Mouse (Mus musculus) bone marrow, adult 2 months (tissue): ENCODE data around the gene Olfr556. TPM values are rescaled to one million over a fixed set of nuclear protein-coding genes. Genes with fewer than 3 reads are reported as not detected.
A peak's percentile ranks its signal among the peaks of the same experiment; 100 is the strongest.

Source experiments
- H3K27ac ChIP-seq: fragments of 200-500 bp; 2 replicates; pipeline ENCODE4 v1.5.1; 2012; ENCODE audit warnings: low read depth, mild to moderate bottlenecking, control low read depth, inconsistent platforms, low read length; ENCODE audit not compliant: control insufficient read depth, poor library complexity, insufficient read depth
- H3K4me1 ChIP-seq: fragments of 200-500 bp; 2 replicates; pipeline ENCODE4 v1.6.1; 2011; ENCODE audit warnings: low read length; ENCODE audit not compliant: control insufficient read depth, insufficient read depth
- H3K4me3 ChIP-seq: fragments of 200-500 bp; replicated peaks from 2 replicates; pipeline ENCODE3; 2011; ENCODE audit warnings: mild to moderate bottlenecking, low read depth, low read length, control low read depth; ENCODE audit not compliant: control insufficient read depth
- CTCF ChIP-seq: fragments of 200-500 bp; IDR thresholded peaks from 2 replicates; pipeline ENCODE4 v1.5.1; 2011; ENCODE audit warnings: low read length, control low read depth; ENCODE audit not compliant: control insufficient read depth, insufficient read depth
- POLR2A ChIP-seq: fragments of 200-500 bp; IDR thresholded peaks from 2 replicates; pipeline ENCODE4 v1.6.1; 2011; ENCODE audit warnings: low read depth, mild to moderate bottlenecking, control low read depth, low read length, borderline replicate concordance; ENCODE audit not compliant: control insufficient read depth
- WGBS: fragments of 180-500 bp; shearing (Covaris S2); methylation state at CpG from one replicate; pipeline ENCODE4 v1.1.7; 2018; 5-methylcytosine and 5-hydroxymethylcytosine counted together
- polyA plus RNA-seq: library from polyadenylated mRNA; stranded (reverse); fragments of >200 nt; gene quantifications from 2 replicates; pipeline ENCODE4 v1.2.4, GENCODE M21; 2011; ENCODE audit warnings: low replicate concordance; ENCODE audit not compliant: missing spikeins, insufficient read depth, insufficient read length

Olfr556 gene
- polyA plus RNA-seq, 1 experiment: not detected

- H3K27ac ChIP-seq: no peak overlapping the region
- WGBS: 34% methylated on average over 2 of the region's 2 CpGs
- TF ChIP-seq CTCF: no peak
- TF ChIP-seq POLR2A: no peak
- H3K4me1 ChIP-seq: no peaks in the 10 kb centered on the region
- no peak overlapping the region for H3K4me3 ChIP-seq
Measured at GRCm38 (mm10) chr7:102676225-102676624, 11.5 kb downstream of the Olfr556 start.

DNA sequence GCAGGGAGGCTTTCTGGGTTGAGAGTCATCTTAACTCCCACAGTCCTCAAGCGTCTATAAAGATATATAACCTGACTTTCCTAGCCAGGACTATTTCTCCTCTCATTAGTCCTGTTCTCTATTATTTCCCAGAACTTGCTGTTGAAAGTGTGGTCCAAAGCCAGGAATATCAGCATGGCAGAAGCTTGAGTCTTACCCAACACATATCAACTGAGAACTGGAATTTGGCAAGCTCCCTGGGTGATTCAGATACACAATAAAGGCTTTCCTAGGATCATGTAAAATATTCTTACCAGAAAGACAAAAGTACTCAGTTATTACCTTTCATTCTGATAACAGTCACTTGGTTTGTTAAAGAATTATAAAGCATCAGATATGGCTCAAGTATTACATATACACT is 17.2 kb downstream of the Olfr556 start:
- no peak for TF ChIP-seq POLR2A
- TF ChIP-seq CTCF: no peak
- WGBS: 89% methylated on average over 1 of the region's 1 CpGs

DNA sequence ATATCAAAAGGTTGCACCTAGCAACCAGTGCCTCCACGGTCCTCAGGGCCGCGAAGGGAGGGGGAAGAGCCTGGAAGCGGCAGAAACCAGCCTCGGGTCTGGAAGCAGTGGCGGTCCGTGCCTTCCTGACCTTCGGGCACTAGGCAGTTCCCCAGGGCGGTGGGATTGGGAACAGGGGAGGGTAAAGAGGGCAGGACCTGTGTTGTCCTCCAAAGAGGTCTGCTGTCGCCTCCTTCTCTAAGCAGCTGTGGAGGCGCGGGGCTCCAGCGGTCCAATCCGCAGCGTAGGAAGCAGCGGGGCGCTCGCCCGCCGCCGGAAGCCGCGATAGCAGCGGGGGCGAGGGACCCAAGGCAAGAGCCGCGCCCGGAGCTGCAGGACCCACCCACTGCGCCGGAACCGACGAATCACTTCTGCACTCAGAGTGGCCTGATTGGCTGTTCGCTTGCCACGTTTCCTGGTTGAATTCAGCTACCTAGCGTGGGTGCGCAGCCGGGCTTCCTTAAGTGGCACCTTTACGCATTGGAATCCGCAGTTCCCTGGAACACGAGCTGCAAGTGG is 22.3 kb downstream of the Olfr556 start, which contains the start of gene Trim68:
Gene Trim68 (minus strand): TSS at position 384 of the 558 bp plus-strand sequence.
- peak within 1 kb of the TSS; percentile 49 for H3K27ac ChIP-seq
- no peaks in the 10 kb centered on the region for H3K4me1 ChIP-seq
- peak within 1 kb of the TSS; percentile 78 for H3K4me3 ChIP-seq
- peak; percentile 41; the same call in 1 of the 2 replicates for TF ChIP-seq POLR2A
- no peak for TF ChIP-seq CTCF
- under 1% methylated on average over 40 of the region's 40 CpGs for WGBS

More for the DNA sequence above, 17.2 kb downstream of the Olfr556 start:
- no peak overlapping the region for H3K27ac ChIP-seq
- H3K4me3 ChIP-seq: no peak overlapping the region
- no peaks in the 10 kb centered on the region for H3K4me1 ChIP-seq

DNA sequence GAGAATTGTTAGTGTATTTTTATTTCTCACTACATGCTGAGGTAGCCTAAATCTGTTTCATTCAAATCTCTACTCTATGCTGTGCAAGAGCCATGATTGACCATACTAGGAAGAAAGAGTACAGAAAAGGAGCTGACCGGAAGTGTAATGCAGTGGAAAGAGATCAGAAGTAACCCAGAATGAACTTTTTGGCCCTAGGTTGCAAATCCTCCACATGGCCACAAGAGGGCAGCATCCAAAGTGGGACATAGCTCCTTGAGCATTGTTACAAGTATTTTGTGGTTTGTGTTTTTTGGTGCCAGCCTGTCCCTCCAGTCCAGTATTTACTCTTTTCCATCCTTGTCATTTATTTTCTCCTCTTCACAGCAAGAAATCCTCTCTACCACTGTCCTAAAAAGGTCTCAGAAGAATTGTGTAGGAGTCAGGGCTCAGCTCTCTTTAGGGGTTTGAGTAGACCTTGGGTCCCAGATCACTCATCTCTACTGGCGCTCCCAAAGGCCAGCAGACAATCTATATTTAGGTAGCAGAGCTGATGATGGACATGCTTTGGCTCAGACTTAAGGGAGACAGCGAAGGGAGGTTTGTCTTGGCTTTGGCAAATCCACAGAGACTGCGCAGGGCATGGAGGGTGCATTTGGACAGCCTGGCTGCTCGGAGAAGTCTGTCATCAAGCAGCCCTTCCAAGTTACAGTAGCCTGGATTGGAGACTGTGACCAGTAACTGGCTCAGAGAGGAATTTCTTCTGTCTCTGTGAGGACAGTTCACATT is 30.8 kb downstream of the Olfr556 start, which contains the start of gene Olfr557:
Gene Olfr557 (plus strand): TSS at position 553 of the 768 bp plus-strand sequence.
- 67% methylated on average over 5 of the region's 5 CpGs for WGBS
- no peak within 1 kb of the TSS for H3K4me3 ChIP-seq
- TF ChIP-seq CTCF (peak; percentile 68), POLR2A (no peak)
- no peak within 1 kb of the TSS for H3K27ac ChIP-seq
- no peaks in the 10 kb centered on the region for H3K4me1 ChIP-seq

DNA sequence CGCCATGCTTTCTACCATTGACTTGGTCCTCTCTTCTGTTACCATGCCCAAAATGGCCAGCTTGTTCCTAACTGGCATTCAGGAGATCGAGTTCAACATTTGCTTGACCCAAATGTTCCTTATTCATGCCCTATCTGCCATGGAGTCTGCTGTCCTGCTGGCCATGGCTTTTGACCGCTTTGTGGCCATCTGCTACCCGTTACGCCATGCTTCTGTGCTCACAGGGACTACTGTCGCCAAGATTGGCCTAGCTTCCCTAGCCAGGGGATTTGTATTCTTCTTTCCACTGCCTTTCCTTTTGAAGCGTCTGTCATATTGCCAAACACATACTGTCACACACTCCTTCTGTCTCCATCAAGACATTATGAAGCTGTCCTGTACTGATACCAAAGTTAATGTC is 33.8 kb downstream of the Olfr556 start:
- H3K27ac ChIP-seq: no peak overlapping the region
- TF ChIP-seq POLR2A (no peak), CTCF (no peak)
- no peaks in the 10 kb centered on the region for H3K4me1 ChIP-seq
- no peak overlapping the region for H3K4me3 ChIP-seq
- WGBS: 82% methylated on average over 7 of the region's 7 CpGs

DNA sequence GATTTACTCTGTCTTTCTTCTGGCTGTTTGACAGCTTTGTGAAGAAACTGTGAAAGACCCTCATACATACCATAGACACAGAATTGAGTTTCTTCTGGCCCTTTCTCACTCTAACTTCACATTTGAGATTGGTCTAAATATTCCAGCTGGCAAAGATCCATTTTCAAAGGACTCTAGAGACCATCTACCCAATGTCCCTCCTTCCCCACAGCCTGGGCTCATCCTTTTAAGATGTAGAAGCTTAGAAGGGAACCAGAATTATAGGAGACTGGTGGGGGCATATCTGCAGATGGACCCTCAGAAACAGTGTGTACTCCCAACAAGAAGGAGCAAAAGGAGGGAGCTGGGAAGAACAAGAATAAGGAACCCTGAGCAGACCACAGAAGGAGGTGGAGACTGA is 37.2 kb downstream of the Olfr556 start, which contains the start of gene Olfr558:
Gene Olfr558 (plus strand): TSS at position 301 of the 400 bp plus-strand sequence.
- TF ChIP-seq CTCF: no peak
- TF ChIP-seq POLR2A: no peak
- no peak within 1 kb of the TSS for H3K4me3 ChIP-seq
- H3K4me1 ChIP-seq: no peaks in the 10 kb centered on the region
- H3K27ac ChIP-seq: no peak within 1 kb of the TSS

- no peak within 1 kb of the TSS for H3K27ac ChIP-seq
- no peak within 1 kb of the TSS for H3K4me3 ChIP-seq
- H3K4me1 ChIP-seq: no peaks in the 10 kb centered on the region; the same call in 1 of the 2 replicates
- WGBS: 36% methylated on average over 1 of the region's 1 CpGs
- TF ChIP-seq CTCF (no peak), POLR2A (no peak)
Measured at GRCm38 (mm10) chr7:102718970-102719369, 54.3 kb downstream of the Olfr556 start, which contains the start of gene Olfr33. TSS of gene Olfr33 (minus strand) at chr7:102719070.

Other genes with a start within 250 kb of the Olfr556 start
- 151 and 245 TPM in 2 replicates for gene Rrm1, start 223.2 kb upstream of the Olfr556 start, polyA plus RNA-seq
- not detected in 2 replicates for gene Olfr543, start 183.2 kb upstream of the Olfr556 start, polyA plus RNA-seq
- gene Olfr544, start 176.6 kb upstream of the Olfr556 start, polyA plus RNA-seq: not detected in 2 replicates
- gene Olfr545, start 165.3 kb upstream of the Olfr556 start, polyA plus RNA-seq: not detected in 2 replicates
- gene Olfr547, start 130.2 kb upstream of the Olfr556 start, polyA plus RNA-seq: not detected in 2 replicates
- not detected in 2 replicates for gene Olfr548-ps1, start 124.0 kb upstream of the Olfr556 start, polyA plus RNA-seq
- gene Olfr549, start 115.0 kb upstream of the Olfr556 start, polyA plus RNA-seq: not detected in 2 replicates
- gene Trim21, start 99.4 kb upstream of the Olfr556 start, polyA plus RNA-seq: 9.0 and 11.8 TPM in 2 replicates
- gene Olfr550, start 93.5 kb upstream of the Olfr556 start, polyA plus RNA-seq: not detected in 2 replicates
- gene Olfr551, start 73.0 kb upstream of the Olfr556 start, polyA plus RNA-seq: not detected in 2 replicates
- gene Olfr552, start 67.1 kb upstream of the Olfr556 start, polyA plus RNA-seq: not detected in 2 replicates
- gene Olfr553, start 46.7 kb upstream of the Olfr556 start, polyA plus RNA-seq: not detected in 2 replicates
- 0.90 TPM in 1 of 2 replicates, not detected in the other for gene Olfr554, start 26.5 kb upstream of the Olfr556 start, polyA plus RNA-seq
- gene Olfr555, start 6.1 kb upstream of the Olfr556 start, polyA plus RNA-seq: not detected in 2 replicates
- gene Trim68, start 22.4 kb downstream of the Olfr556 start, polyA plus RNA-seq: 2.1 and 3.7 TPM in 2 replicates
- not detected in 2 replicates for gene Olfr557, start 31.0 kb downstream of the Olfr556 start, polyA plus RNA-seq
- gene Olfr558, start 37.3 kb downstream of the Olfr556 start, polyA plus RNA-seq: not detected in 2 replicates
- gene Olfr33, start 54.2 kb downstream of the Olfr556 start, polyA plus RNA-seq: not detected in 2 replicates
- gene Olfr559, start 62.6 kb downstream of the Olfr556 start, polyA plus RNA-seq: not detected in 2 replicates
- gene Olfr560, start 94.5 kb downstream of the Olfr556 start, polyA plus RNA-seq: not detected in 2 replicates
- gene Olfr78, start 94.6 kb downstream of the Olfr556 start, polyA plus RNA-seq: 0.29 TPM in 1 of 2 replicates, not detected in the other
- gene Olfr561, start 106.3 kb downstream of the Olfr556 start, polyA plus RNA-seq: not detected in 2 replicates
- gene Olfr564, start 138.6 kb downstream of the Olfr556 start, polyA plus RNA-seq: not detected in 2 replicates
- gene Olfr566, start 193.9 kb downstream of the Olfr556 start, polyA plus RNA-seq: not detected in 2 replicates
- not detected in 2 replicates for gene Olfr568, start 212.2 kb downstream of the Olfr556 start, polyA plus RNA-seq
- not detected in 2 replicates for gene Olfr569, start 226.0 kb downstream of the Olfr556 start, polyA plus RNA-seq
- gene Olfr570, start 229.7 kb downstream of the Olfr556 start, polyA plus RNA-seq: not detected in 2 replicates